In genomic region chr17:70890571-70890970, GRCm38 (mm10) we compare ENCODE assay signal across 18 mouse cellular contexts.
"Had no signal": no experiment of that assay in that cellular context is flagged by ENCODE, and none has a peak within 500 bp of the region (broad histone marks: within the 10 kb centered on the region; RNA-seq: fewer than 3 reads in every experiment).

No protein-coding gene starts in this region.

- H3K36me3 ChIP-seq: kidney, embryonic 15.5 days; limb, embryonic 12.5 days; limb, embryonic 15.5 days; stomach, embryonic 15.5 days had no signal

- H3K27ac ChIP-seq: kidney, embryonic 15.5 days; limb, embryonic 12.5 days; limb, embryonic 15.5 days; liver, embryonic 14.5 days; macrophage; stomach, embryonic 15.5 days had no signal

- H3K27me3 ChIP-seq: kidney, embryonic 15.5 days; limb, embryonic 12.5 days; limb, embryonic 15.5 days; stomach, embryonic 15.5 days had no signal

- H3K9ac ChIP-seq: kidney, embryonic 15.5 days; limb, embryonic 12.5 days; limb, embryonic 15.5 days; liver, embryonic 14.5 days; liver, postnatal 0 days; lung, embryonic 14.5 days; stomach, embryonic 15.5 days had no signal

- H3K4me2 ChIP-seq: kidney, embryonic 15.5 days; limb, embryonic 12.5 days; limb, embryonic 15.5 days; liver, embryonic 11.5 days; lung, embryonic 14.5 days; stomach, embryonic 15.5 days had no signal

- H3K4me1 ChIP-seq: stomach, embryonic 15.5 days had no signal

- H3K9me3 ChIP-seq: kidney, embryonic 15.5 days; limb, embryonic 12.5 days; limb, embryonic 15.5 days; stomach, embryonic 15.5 days had no signal

- H3K4me3 ChIP-seq: kidney, embryonic 15.5 days; limb, embryonic 12.5 days; limb, embryonic 15.5 days; stomach, embryonic 15.5 days had no signal

- ATAC-seq: liver, postnatal 0 days; lung, postnatal 0 days had no signal

- DNase-seq: kidney, adult 11 months; kidney, adult 8-10 months; kidney, postnatal 10 days; kidney, postnatal 36 days; left cerebral cortex, postnatal 4 days; liver, postnatal 0 days; lung, embryonic 14.5 days; midbrain, embryonic 14.5 days; right cerebral cortex, postnatal 25 days; thymus, postnatal 25 days had no signal
